Mouse (Mus musculus) MEL (cell line): ENCODE measurements around the gene Eif2ak3. TPM values are rescaled to one million over a fixed set of nuclear protein-coding genes. Genes with fewer than 3 reads are reported as not detected.

Source experiments
- DNase-seq: peaks from one replicate; pipeline ENCODE4 v3.0.0; 2011; ENCODE audit warnings: low read depth, low spot score
- H3K27ac ChIP-seq: 2 replicates; pipeline ENCODE4 v1.5.1; 2012; ENCODE audit warnings: low read depth, mild to moderate bottlenecking, control low read depth, low read length, moderate library complexity; ENCODE audit not compliant: control insufficient read depth
- H3K27me3 ChIP-seq, 2 experiments: fragments of 150-350 bp in 1 of 2; sonication (generic) in 1 of 2; 2 replicates each; pipeline ENCODE4 v1.6.1; 2012; ENCODE audit warnings: low read length in 2 of 2, mild to moderate bottlenecking in 2 of 2, improper control_type of control experiment in 1 of 2, moderate library complexity in 1 of 2; ENCODE audit not compliant: insufficient read depth in 2 of 2, control insufficient read depth in 1 of 2
- H3K36me3 ChIP-seq, 2 experiments: 2 replicates each; pipeline ENCODE4 v1.6.1; 2012 to 2014; ENCODE audit warnings: low read length in 2 of 2, improper control_type of control experiment in 1 of 2, inconsistent platforms in 1 of 2, mild to moderate bottlenecking in 1 of 2; ENCODE audit not compliant: insufficient read depth in 2 of 2, control insufficient read depth in 1 of 2
- H3K4me1 ChIP-seq, 2 experiments: fragments of 150-350 bp in 1 of 2; sonication (generic) in 1 of 2; 2 replicates each; pipeline ENCODE4 v1.6.1; 2012; ENCODE audit warnings: low read length in 2 of 2, improper control_type of control experiment in 1 of 2, mild to moderate bottlenecking in 1 of 2; ENCODE audit not compliant: insufficient read depth in 2 of 2, control insufficient read depth in 1 of 2
- H3K4me3 ChIP-seq, 2 experiments: fragments of 150-350 bp in 1 of 2; sonication (generic) in 1 of 2; 2 replicates each; pipeline ENCODE4 v1.5.1; 2012; ENCODE audit warnings: low read depth in 2 of 2, low read length in 2 of 2, mild to moderate bottlenecking in 2 of 2, moderate library complexity in 2 of 2, control low read depth in 1 of 2, improper control_type of control experiment in 1 of 2; ENCODE audit not compliant: control insufficient read depth in 1 of 2, insufficient read depth in 1 of 2
- H3K79me2 ChIP-seq: 2 replicates; pipeline ENCODE4 v1.6.1; 2012; ENCODE audit warnings: mild to moderate bottlenecking, low read length, moderate library complexity; ENCODE audit not compliant: control insufficient read depth, poor library complexity, insufficient read depth
- H3K9ac ChIP-seq: 2 replicates; pipeline ENCODE4 v1.6.1; 2012; ENCODE audit warnings: low read depth, mild to moderate bottlenecking, control low read depth, low read length, moderate library complexity; ENCODE audit not compliant: control insufficient read depth, poor library complexity, severe bottlenecking
- H3K9me3 ChIP-seq: fragments of 150-350 bp; sonication (generic); replicated peaks from 2 replicates; pipeline ENCODE4 v1.6.1; 2012; ENCODE audit warnings: mild to moderate bottlenecking, low read length, improper control_type of control experiment, moderate library complexity; ENCODE audit not compliant: insufficient read depth
- CHD1 ChIP-seq: IDR thresholded peaks from 2 replicates; pipeline ENCODE4 v1.6.1; 2012; ENCODE audit warnings: low read depth, mild to moderate bottlenecking, inconsistent platforms, low read length, improper control_type of control experiment
- CHD2 ChIP-seq: IDR thresholded peaks from 2 replicates; pipeline ENCODE4 v1.6.1; 2011; ENCODE audit warnings: low read length, improper control_type of control experiment
- CTCF ChIP-seq, 3 experiments: IDR thresholded peaks in 2 of 3; conservative IDR thresholded peaks in 1 of 3; 2 replicates each; pipeline ENCODE4 v1.5.1; 2011 to 2012; ENCODE audit warnings: low read length in 3 of 3, low read depth in 2 of 3, mild to moderate bottlenecking in 2 of 3, improper control_type of control experiment in 1 of 3, inconsistent platforms in 1 of 3, mixed read lengths in 1 of 3, moderate library complexity in 1 of 3; ENCODE audit not compliant: control insufficient read depth in 1 of 3, insufficient read depth in 1 of 3, poor library complexity in 1 of 3, severe bottlenecking in 1 of 3
- E2F4 ChIP-seq: IDR thresholded peaks from 2 replicates; pipeline ENCODE4 v1.6.1; 2011; ENCODE audit warnings: low read depth, low read length, improper control_type of control experiment, borderline replicate concordance
- ELF1 ChIP-seq: IDR thresholded peaks from 2 replicates; pipeline ENCODE4 v1.6.1; 2014; ENCODE audit warnings: low read depth, mild to moderate bottlenecking, inconsistent platforms, low read length, improper control_type of control experiment, moderate library complexity
- EP300 ChIP-seq, 2 experiments: IDR thresholded peaks; 2 replicates each; pipeline ENCODE4 v1.6.1; 2011; ENCODE audit warnings: improper control_type of control experiment in 2 of 2, low read length in 2 of 2, low read depth in 1 of 2, mild to moderate bottlenecking in 1 of 2
- ETS1 ChIP-seq: IDR thresholded peaks from 2 replicates; pipeline ENCODE4 v1.6.1; 2012; ENCODE audit warnings: low read depth, mild to moderate bottlenecking, inconsistent platforms, low read length, improper control_type of control experiment, moderate library complexity
- GABPA ChIP-seq: IDR thresholded peaks from 2 replicates; pipeline ENCODE4 v1.6.1; 2012; ENCODE audit warnings: low read depth, mild to moderate bottlenecking, inconsistent platforms, low read length, improper control_type of control experiment, moderate library complexity
- GATA1 ChIP-seq: IDR thresholded peaks from 2 replicates; pipeline ENCODE4 v1.6.1; 2011; ENCODE audit warnings: low read depth, low read length, improper control_type of control experiment
- JUND ChIP-seq: IDR thresholded peaks from 2 replicates; pipeline ENCODE4 v1.6.1; 2011; ENCODE audit warnings: low read depth, mild to moderate bottlenecking, improper control_type of control experiment, low read length
- MAFK ChIP-seq: IDR thresholded peaks from 2 replicates; pipeline ENCODE4 v1.6.1; 2011; ENCODE audit warnings: low read depth, mild to moderate bottlenecking, low read length, improper control_type of control experiment, borderline replicate concordance
- MAX ChIP-seq: IDR thresholded peaks from 2 replicates; pipeline ENCODE4 v1.6.1; 2011; ENCODE audit warnings: low read length, improper control_type of control experiment
- MEF2A ChIP-seq: IDR thresholded peaks from 2 replicates; pipeline ENCODE4 v1.6.1; 2014; ENCODE audit warnings: low read depth, mild to moderate bottlenecking, inconsistent platforms, low read length, improper control_type of control experiment; ENCODE audit not compliant: poor library complexity, insufficient replicate concordance, severe bottlenecking; ENCODE audit errors: extremely low read depth
- MXI1 ChIP-seq: IDR thresholded peaks from 2 replicates; pipeline ENCODE4 v1.6.1; 2011; ENCODE audit warnings: mild to moderate bottlenecking, low read depth, low read length, improper control_type of control experiment
- MYB ChIP-seq: IDR thresholded peaks from 2 replicates; pipeline ENCODE4 v1.6.1; 2011; ENCODE audit warnings: mild to moderate bottlenecking, low read depth, low read length, improper control_type of control experiment
- MYC ChIP-seq: IDR thresholded peaks from 2 replicates; pipeline ENCODE4 v1.6.1; 2011; ENCODE audit warnings: low read depth, mild to moderate bottlenecking, low read length, improper control_type of control experiment, moderate library complexity
- NRF1 ChIP-seq: IDR thresholded peaks from 2 replicates; pipeline ENCODE4 v1.6.1; 2014; ENCODE audit warnings: low read depth, mild to moderate bottlenecking, inconsistent platforms, low read length, improper control_type of control experiment, moderate library complexity; ENCODE audit not compliant: poor library complexity, insufficient read depth, severe bottlenecking
- POLR2A ChIP-seq, 2 experiments: IDR thresholded peaks; 2 replicates each; pipeline ENCODE4 v1.6.1; 2011 to 2012; ENCODE audit warnings: low read length in 2 of 2, mild to moderate bottlenecking in 2 of 2, control low read depth in 1 of 2, improper control_type of control experiment in 1 of 2, low read depth in 1 of 2, moderate library complexity in 1 of 2; ENCODE audit not compliant: control insufficient read depth in 1 of 2, insufficient read depth in 1 of 2, poor library complexity in 1 of 2
- POLR2AphosphoS2 ChIP-seq: IDR thresholded peaks from 2 replicates; pipeline ENCODE4 v1.6.1; 2011; ENCODE audit warnings: low read length, improper control_type of control experiment
- POLR2AphosphoS5 ChIP-seq: IDR thresholded peaks from 2 replicates; pipeline ENCODE4 v1.6.1; 2012; ENCODE audit warnings: low read depth, borderline replicate concordance, mild to moderate bottlenecking, inconsistent platforms, low read length, moderate library complexity, mixed read lengths
- RAD21 ChIP-seq: IDR thresholded peaks from 2 replicates; pipeline ENCODE4 v1.6.1; 2011; ENCODE audit warnings: mild to moderate bottlenecking, low read depth, low read length, improper control_type of control experiment
- RCOR1 ChIP-seq: IDR thresholded peaks from 2 replicates; pipeline ENCODE4 v1.6.1; 2012; ENCODE audit warnings: low read depth, mild to moderate bottlenecking, inconsistent platforms, low read length, improper control_type of control experiment
- SIN3A ChIP-seq: IDR thresholded peaks from 2 replicates; pipeline ENCODE4 v1.6.1; 2012; ENCODE audit warnings: low read length, improper control_type of control experiment, inconsistent platforms
- SMC3 ChIP-seq: IDR thresholded peaks from 2 replicates; pipeline ENCODE4 v1.6.1; 2011; ENCODE audit warnings: low read depth, low read length, improper control_type of control experiment
- TAL1 ChIP-seq: IDR thresholded peaks from 2 replicates; pipeline ENCODE4 v1.6.1; 2012; ENCODE audit warnings: mild to moderate bottlenecking, inconsistent platforms, low read length, moderate library complexity, mixed read lengths
- TBP ChIP-seq: IDR thresholded peaks from 2 replicates; pipeline ENCODE4 v1.8.0; 2011; ENCODE audit warnings: low read depth, low read length, improper control_type of control experiment
- TCF12 ChIP-seq: IDR thresholded peaks from 2 replicates; pipeline ENCODE4 v1.6.1; 2014; ENCODE audit warnings: low read depth, mild to moderate bottlenecking, inconsistent platforms, low read length, improper control_type of control experiment, moderate library complexity
- UBTF ChIP-seq: IDR thresholded peaks from 2 replicates; pipeline ENCODE4 v1.6.1; 2012; ENCODE audit warnings: low read depth, mild to moderate bottlenecking, inconsistent platforms, low read length, improper control_type of control experiment, moderate library complexity, borderline replicate concordance; ENCODE audit not compliant: insufficient read depth
- USF1 ChIP-seq: IDR thresholded peaks from 2 replicates; pipeline ENCODE4 v1.6.1; 2014; ENCODE audit warnings: low read depth, mild to moderate bottlenecking, inconsistent platforms, low read length, improper control_type of control experiment, moderate library complexity
- USF2 ChIP-seq, 2 experiments: IDR thresholded peaks; 2 replicates each; pipeline ENCODE4 v1.6.1; 2011 to 2012; ENCODE audit warnings: improper control_type of control experiment in 2 of 2, low read length in 2 of 2, borderline replicate concordance in 1 of 2, inconsistent platforms in 1 of 2, low read depth in 1 of 2, mild to moderate bottlenecking in 1 of 2; ENCODE audit not compliant: insufficient read depth in 1 of 2
- ZC3H11A ChIP-seq: IDR thresholded peaks from 2 replicates; pipeline ENCODE4 v1.6.1; 2012; ENCODE audit warnings: low read depth, mild to moderate bottlenecking, inconsistent platforms, low read length, improper control_type of control experiment
- ZKSCAN1 ChIP-seq: IDR thresholded peaks from 2 replicates; pipeline ENCODE4 v1.6.1; 2012; ENCODE audit warnings: low read depth, mild to moderate bottlenecking, inconsistent platforms, low read length, improper control_type of control experiment, moderate library complexity
- ZMIZ1 ChIP-seq: IDR thresholded peaks from 2 replicates; pipeline ENCODE4 v1.6.1; 2012; ENCODE audit warnings: low read depth, mild to moderate bottlenecking, inconsistent platforms, low read length, improper control_type of control experiment, moderate library complexity
- polyA plus RNA-seq, 2 experiments: library from polyadenylated mRNA; stranded (reverse) in 1 of 2; unstranded in 1 of 2; fragments of >175 nt in 1 of 2; fragments of >200 nt in 1 of 2; gene quantifications; 2 replicates each; pipeline versions ENCODE4 v1.2.1 to v1.2.4; 2012; ENCODE audit warnings: low replicate concordance in 2 of 2, low read depth in 1 of 2; ENCODE audit not compliant: insufficient read length in 2 of 2, insufficient read depth in 1 of 2, missing spikeins in 1 of 2
- total RNA-seq: library from RNA; depleted of rRNA; stranded (reverse); fragments of 300-350 nt; gene quantifications from 2 replicates; pipeline ENCODE4 v1.2.3, GENCODE M21; 2012

Eif2ak3 gene
- total and polyA plus RNA-seq, 3 experiments: 9.1 to 9.9 TPM; not detected in 1

DNA sequence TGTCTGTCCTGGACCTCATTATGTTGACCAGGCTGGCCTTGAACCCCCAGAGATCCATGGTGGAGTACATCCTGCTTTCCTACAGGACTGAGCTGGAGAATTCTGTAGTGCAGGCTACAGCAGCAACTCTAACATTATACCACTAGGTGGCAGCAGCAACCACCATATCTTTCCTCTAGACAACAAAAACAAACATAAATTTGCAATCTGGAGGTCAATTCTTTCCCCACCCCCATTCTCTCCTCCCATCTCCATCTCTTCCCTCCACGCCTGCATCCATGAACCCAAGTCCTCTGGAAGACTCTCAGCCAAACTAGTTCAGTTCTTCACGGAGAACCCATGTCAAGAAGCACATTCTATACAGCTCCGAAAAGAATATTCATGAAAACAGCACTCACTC, 39.7 kb upstream of the Eif2ak3 start (continued):
- TF ChIP-seq SMC3 (peak; percentile 60), MXI1 (0 out of 2 replicates have a peak, but pooled peaks have one; percentile 25), ZMIZ1 (no peak), GABPA (no peak), JUND (peak; percentile 23; the same call in 1 of the 2 replicates), UBTF (no peak), CHD2 (no peak; the same call in 1 of the 2 replicates), NRF1 (no peak), POLR2A (IDR thresholded peaks at IDR 0.05; ENCODE audit: control insufficient read depth in 1 of 2, insufficient read depth in 1 of 2, low read depth in 1 of 2, low read length in 2 of 2, poor library complexity in 1 of 2) (no peak), RCOR1 (peak; percentile 34; the same call in 1 of the 2 replicates)

- H3K4me1 ChIP-seq: peaks cover 8 to 9% of the 10 kb centered on the region in 2 experiments; a peak in 3 of 4 replicates
- peak overlapping the region; percentile 46 for H3K9ac ChIP-seq
- no peaks in the 10 kb centered on the region for H3K79me2 ChIP-seq
- peak overlapping the region; percentile 56 for H3K27ac ChIP-seq
- no peaks in the 10 kb centered on the region for H3K9me3 ChIP-seq
- peaks cover 0 to 6% of the 10 kb centered on the region in 2 experiments; a peak in 2 of 4 replicates for H3K36me3 ChIP-seq
- no peaks in the 10 kb centered on the region for H3K27me3 ChIP-seq
- DNase-seq: peak; percentile 77
- H3K4me3 ChIP-seq: peak overlapping the region; percentile 44 to 76
- no peak for TF ChIP-seq TBP
- peak; percentile 51 for TF ChIP-seq RAD21
- TF ChIP-seq SIN3A: no peak; the same call in 1 of the 2 replicates
- no peak for TF ChIP-seq CHD1
- TF ChIP-seq ZKSCAN1: no peak
- TF ChIP-seq MYC: no peak
- no peak for TF ChIP-seq UBTF
- TF ChIP-seq POLR2A (IDR thresholded peaks at IDR 0.05; ENCODE audit: control insufficient read depth in 1 of 2, insufficient read depth in 1 of 2, low read depth in 1 of 2, low read length in 2 of 2, poor library complexity in 1 of 2): no peak
- TF ChIP-seq USF2 (IDR thresholded peaks at IDR 0.05; ENCODE audit: borderline replicate concordance in 1 of 2, insufficient read depth in 1 of 2, low read depth in 1 of 2, low read length in 2 of 2): no peak
- TF ChIP-seq GATA1: no peak
- TF ChIP-seq E2F4: no peak
- TF ChIP-seq MYB: no peak
- no peak for TF ChIP-seq POLR2AphosphoS5
- peak; percentile 47 for TF ChIP-seq SMC3
- TF ChIP-seq ZC3H11A: peak; percentile 38; the same call in 1 of the 2 replicates
- no peak for TF ChIP-seq RCOR1
- TF ChIP-seq ETS1: no peak
- 0 out of 2 replicates have a peak, but pooled peaks have one; percentile 16 for TF ChIP-seq CHD2
- TF ChIP-seq EP300 (IDR thresholded peaks at IDR 0.05; ENCODE audit: low read depth in 1 of 2, low read length in 2 of 2): no peak
- TF ChIP-seq GABPA: no peak
- TF ChIP-seq MXI1: no peak
- TF ChIP-seq MAFK: no peak
- TF ChIP-seq CTCF (IDR thresholded peaks at IDR 0.05 in 2 of 3, conservative IDR thresholded peaks at IDR 0.05 in 1 of 3; ENCODE audit: control insufficient read depth in 1 of 3, insufficient read depth in 1 of 3, low read depth in 2 of 3, low read length in 3 of 3, poor library complexity in 1 of 3, severe bottlenecking in 1 of 3): peak; percentile 55 to 80 (median 72); a peak in 5 of 6 replicates
- no peak for TF ChIP-seq POLR2AphosphoS2
- TF ChIP-seq MEF2A: no peak
- TF ChIP-seq NRF1: no peak
- TF ChIP-seq TAL1: no peak
- TF ChIP-seq MAX: no peak
- TF ChIP-seq USF1: no peak
- no peak for TF ChIP-seq ZMIZ1
- no peak for TF ChIP-seq ELF1
- no peak for TF ChIP-seq TCF12
Measured at GRCm38 (mm10) chr6:70805267-70805666, 39.0 kb upstream of the Eif2ak3 start.
